Mouse (Mus musculus) kidney, postnatal 10 days (tissue): ENCODE data around the gene 1600002K03Rik.
A peak's percentile ranks its signal among the peaks of the same experiment; 100 is the strongest.

ENCODE experiments used
- DNase-seq: peaks from one replicate; pipeline ENCODE4 v3.0.0; 2021; ENCODE audit warnings: mixed read lengths

The 1600002K03Rik gene

DNA sequence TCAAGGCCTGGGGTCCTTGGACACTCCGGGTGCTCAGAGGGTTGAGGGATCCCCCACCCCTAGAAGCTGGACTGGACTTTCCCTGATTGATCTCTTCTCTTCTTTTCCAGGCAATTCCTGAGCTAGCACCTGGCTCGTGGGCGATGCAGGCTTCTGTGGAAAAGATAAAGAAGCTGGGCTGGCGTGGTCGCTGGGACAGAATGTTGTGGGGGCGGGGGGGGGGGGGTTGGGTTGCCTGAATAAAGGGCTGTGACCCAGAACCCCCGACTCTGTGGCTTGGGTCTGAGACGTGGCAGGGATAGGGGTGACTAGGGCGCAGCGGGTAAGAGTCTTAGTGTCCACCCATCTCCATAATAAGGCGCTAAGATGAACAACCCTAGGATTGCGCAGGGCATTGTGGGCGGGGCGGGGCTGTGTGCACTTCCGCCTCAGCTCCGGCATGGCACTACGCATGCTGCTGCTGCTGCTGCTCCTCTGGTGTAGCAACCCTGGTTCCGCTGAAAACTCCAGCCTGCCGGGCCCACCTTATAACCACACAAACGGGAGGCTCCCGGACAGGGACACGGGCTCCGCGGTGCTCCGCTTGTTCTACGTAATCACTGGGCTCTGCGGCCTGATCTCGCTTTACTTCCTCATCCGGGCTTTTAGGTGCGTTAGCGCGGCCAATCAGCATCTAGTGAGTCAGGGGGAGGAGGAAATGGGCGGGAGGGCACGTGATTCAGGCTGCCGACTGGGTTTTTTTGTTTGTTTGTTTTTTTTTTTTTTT is at the start of gene 1600002K03Rik:
TSS of gene 1600002K03Rik (plus strand) at position 418 of the 766 bp plus-strand sequence.
- peak; percentile 91 for DNase-seq

DNA sequence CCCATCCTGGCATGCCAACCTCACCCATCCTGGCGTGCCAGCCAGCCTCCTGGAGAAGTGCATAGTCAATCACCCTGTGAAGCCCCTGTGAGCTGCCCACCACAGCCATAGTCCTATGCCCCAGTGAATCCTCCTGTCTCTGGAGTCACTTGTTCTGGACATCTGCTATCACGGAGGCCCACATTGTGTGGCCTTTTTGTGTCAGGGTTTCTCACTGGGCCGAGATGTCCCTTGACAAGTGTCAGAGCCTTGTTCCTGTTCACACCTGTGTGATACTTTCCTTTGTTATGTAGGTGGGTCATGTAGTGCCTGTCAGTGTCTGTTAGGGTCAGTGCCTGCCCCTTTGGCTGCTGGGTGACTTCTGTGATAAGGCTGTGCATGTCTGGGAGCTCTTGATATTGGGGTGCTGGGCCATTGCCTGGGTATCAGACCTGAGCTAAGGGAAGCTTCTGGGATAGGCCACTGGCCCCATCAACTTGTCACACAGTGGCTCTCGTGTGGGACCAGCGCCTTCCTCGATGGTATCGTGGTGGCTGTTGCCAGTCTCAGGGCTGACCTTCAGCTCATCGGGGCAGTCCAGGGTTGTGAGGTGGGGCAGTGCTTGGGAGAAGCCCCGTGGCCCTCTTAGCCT is 48.7 kb upstream of the 1600002K03Rik start:
- no peak for DNase-seq

DNA sequence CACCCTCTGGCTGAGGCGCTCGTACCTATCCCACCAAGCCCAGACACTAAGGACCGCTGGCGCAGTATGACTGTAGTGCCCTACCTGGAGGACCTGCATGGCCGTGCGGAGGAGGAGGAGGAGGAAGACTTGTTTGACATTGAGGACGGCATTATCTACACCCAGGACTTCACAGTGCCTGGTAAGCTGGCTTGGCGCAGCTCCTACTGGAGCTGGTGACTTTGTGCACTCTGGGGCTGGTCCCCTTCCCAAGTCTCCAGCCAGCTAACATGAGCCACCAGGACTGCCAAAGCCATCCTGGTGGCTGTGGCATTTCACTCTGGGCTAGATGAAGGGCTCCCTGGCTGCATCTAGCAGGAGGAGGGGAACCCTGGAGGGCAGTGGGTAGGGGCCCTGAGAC is 44.8 kb upstream of the 1600002K03Rik start:
- no peak for DNase-seq

DNA sequence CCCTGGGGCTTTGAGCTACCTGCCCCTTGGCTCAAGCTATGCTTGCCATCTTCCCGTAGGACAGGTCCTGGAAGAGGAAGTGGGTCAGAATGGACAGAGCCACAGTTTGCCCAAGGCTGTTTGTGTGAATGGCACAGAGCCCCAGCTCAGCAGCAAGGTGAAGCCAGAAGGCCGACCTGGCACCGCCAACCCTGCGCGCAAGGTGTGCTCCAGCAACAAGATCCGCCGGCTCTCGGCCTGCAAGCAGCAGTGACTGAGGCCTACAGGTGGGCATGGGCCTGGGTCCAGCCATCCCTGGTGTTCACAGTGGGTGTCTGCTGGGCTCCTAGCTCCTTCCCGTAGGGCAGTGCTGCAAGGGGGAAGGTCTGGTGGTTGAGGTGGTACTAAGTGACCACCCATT is 42.9 kb upstream of the 1600002K03Rik start:
- DNase-seq: no peak

DNA sequence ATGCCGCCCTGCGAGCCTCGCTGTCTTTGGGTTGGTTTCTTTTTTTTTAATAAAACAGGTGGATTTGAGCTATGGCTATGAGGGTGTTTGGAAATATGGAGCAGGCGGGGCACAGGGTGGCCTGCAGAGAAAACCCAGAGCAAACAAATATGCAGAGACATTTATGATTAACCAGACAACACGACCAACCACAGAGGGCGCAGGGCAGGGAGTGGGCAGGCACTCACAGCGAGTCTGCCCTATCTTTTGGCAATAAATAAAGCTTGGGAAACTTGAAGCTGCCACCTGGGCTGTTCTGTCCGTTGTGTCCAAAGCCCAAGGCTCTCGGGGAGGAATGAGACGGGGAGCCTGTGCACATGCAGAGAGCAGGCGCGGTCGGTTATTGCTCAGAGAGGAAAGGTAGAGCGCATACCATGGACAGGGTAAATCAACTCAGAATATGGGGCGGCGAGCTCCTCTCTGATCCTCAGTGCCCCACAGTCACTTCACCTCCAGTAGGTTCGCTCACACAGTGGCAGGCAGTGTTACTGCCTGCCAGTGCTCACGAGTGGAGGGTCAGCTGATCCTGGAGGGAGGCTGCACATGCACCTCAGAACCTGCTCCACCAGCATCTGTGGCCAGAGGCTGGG is 42.2 kb upstream of the 1600002K03Rik start:
- peak; percentile 72 for DNase-seq

DNA sequence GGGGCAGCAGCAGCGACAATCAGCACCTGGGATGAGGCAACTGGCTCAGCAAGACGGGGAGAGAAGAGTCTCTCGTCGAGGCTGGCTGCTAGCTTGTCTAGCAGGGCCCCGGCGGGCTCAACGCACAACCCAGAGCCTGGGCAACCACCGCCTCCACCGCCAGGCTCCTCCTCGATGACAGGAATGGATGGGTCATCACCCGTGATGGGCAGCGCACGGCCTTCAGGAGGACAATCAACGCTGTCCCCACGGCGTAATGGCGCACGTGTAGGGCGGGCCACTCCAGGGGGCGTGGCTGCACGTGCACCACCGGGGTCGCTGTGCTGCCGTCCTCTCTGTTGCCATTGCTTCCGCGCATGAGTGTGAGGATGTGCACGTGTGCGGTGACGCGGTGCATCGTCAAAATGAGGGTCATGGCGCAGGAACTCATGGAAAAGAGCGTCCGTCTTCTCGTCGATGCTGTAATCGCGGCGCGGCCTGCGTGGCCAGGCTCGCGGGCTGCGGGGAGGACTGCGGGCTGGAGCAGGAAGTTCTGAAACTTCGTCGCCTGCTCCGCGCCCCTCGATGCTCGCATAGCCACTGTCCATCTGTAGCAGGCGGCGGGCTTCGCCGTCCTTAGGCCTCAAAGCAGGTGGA is 41.3 kb upstream of the 1600002K03Rik start:
- DNase-seq: peak; percentile 49

DNA sequence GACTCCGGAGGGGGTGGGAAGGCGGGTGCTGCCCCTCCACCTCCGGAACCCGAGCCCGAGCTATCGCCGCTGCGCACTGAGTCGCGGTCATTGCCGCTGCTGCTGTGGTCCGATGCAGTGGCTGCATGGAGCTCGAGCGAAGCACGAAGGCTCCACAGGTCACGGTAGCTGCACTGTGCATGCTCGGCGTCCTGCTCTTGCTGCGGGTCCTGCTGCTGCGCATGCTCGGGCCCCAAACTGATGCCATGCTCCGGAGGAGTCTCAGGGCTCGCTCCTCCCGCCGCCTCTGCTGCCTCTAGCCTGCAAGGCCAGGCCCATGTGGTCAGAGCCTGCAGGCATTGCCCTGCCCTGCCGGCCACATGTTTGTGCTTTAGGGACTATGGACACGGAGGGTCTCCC is 40.8 kb upstream of the 1600002K03Rik start:
- DNase-seq: peak; percentile 38

DNA sequence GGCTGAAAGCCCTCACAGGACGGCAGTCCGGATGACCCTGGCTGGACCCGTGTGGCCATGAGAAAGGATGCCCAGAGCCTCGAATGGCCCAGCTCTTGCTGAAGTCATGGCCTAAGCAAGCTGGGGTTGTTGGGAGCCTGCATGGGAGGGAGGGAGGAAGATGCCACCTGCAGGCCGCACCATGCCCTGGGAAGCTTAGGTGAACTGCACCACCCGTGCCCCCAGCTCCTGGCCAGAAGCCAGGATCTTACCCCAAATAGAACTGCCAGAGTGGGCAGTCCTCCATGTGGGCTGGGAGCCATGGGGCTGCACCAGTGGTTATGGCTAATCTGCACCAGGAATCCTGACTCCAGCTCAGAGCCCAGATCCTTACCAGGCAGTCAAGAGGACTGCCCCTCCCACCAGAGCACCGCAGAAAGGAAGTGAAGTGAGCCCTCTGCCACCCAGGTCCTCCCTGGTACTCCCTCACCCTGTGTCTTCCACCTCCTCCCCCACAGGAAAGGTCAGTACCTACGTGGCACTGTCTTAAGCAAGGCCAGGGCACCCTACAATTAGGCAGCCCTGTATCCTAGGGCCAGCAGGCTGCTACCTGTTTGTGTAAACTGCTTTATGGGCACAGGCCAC is 39.4 kb upstream of the 1600002K03Rik start:
- DNase-seq: peak; percentile 58

DNA sequence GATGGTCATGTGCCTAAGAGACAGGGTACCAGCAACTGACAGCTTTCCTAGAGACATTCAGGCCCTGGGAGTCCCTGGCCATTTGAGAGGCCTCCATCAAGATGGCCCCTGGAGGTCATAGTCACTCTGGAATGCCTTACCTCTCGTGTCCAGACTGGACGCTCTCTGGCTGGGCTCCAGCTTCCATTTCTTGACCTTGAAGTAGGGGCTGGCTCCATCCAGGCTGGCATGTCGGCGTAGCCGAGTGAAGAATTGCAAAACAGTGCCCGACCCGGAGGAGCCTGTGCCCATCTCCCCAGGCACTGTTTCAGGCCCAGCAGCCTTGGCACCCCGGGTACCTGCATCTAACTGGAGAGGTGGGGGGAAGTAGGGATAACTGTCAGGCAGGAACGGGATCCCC is 38.3 kb upstream of the 1600002K03Rik start:
- DNase-seq: peak; percentile 45

DNA sequence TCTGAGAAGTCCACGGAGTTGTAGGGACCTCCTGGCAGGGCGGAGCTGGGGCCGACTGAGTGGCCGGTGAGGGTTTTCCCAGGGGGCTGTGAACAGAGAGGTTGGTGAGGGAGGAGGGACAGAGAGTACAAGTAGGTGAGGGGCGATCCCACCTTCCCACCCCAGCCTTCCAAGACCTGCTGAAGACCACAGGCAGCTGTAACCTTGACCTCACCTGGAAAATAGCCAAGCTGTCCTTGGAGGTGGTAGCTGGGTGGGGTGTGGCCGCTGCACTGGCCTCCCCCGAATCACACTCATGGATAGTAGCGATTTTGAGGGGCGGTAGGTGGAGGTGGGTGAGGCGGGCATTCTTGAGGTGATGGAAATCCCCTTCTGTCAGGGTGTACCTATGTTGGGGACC is 37.6 kb upstream of the 1600002K03Rik start:
- no peak for DNase-seq

DNA sequence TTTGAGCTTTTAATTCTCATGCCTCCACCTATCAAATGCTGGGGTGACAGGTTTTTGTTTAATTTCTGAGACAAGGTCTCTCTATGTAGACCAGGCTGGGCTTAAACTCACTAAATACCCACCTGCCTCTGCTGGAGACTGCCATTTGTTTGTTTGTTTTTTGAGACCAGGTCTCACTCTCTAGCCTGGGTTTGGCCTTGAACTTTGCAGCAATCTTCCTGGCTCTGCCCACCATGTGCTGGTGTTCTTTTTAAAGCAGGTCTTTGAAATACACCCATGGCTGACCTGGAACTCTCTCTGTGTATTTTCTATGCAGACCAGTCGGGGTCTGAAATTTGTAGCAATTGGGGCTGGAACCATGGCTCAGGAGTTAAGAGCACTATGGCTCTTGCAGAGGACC is 37.1 kb upstream of the 1600002K03Rik start:
- DNase-seq: no peak

DNA sequence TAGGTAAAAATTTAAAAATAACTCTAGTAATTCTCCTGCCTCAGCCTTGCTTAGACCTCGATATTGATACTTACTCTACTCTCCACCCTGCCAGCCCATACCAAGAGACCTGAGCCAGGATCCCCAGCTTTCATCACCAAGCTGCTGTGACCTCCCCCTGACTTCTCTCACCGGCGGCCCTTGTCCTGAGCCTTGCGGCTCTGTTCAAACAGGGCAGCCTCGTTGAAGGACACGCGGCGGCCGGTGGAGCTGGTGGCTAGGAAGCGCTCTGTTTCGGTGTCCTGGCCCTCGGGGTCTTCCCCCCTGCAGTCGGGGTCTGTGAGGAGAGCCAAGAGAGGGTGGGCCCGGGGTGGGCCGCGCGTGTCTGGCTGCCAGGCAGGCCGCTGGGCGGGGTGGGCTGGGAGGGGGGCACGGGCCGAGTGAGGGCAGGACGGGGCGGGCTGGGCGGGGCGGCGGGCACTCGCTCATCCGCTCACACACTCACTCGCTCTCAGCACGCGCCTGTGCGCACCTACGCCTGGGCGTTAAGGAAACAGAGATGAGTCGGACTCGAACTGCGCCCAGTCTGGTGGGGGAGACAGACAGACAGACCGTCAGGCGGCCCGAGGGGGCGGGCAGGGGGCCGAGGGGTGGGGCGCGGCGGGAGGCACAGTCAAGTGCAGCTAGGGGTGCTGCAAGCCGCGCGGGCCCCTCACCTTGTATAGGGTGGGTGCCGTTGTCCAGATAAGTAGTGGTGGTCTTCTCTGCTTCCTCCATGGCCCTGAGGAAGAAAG is 36.4 kb upstream of the 1600002K03Rik start:
- no peak for DNase-seq

DNA sequence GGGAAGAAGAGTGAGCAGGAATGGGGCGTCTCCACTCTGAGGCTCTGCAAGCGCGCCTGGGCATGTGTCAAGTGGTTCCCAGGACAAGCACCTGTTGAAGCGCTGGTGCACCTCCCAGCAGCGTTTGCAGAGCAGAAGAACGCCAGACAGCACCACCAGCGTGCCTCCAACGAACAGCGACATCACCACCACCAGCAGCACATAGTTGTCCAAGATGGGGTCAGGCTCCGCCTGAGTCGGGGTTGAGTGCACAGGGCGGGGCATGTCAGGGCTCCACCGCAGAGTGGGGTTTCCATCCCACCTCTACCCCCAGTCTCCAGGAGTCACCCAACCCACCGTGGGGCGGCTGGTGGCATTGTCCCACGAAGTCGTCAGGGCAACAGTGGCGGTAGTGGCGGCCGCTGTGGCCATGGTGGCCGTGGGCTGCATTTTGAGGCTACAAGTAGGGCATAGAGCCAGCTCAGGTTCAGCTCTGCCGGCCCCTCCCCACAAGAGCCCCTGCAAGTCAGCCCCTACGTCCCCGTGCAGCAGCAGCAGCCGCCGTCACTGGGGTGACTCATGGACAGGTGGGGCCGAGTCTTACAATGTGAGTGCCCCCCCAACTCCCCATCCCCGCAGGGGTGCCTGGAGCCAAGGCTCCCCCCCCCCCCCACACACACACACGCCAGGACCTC is 35.7 kb upstream of the 1600002K03Rik start:
- peak; percentile 56 for DNase-seq

DNA sequence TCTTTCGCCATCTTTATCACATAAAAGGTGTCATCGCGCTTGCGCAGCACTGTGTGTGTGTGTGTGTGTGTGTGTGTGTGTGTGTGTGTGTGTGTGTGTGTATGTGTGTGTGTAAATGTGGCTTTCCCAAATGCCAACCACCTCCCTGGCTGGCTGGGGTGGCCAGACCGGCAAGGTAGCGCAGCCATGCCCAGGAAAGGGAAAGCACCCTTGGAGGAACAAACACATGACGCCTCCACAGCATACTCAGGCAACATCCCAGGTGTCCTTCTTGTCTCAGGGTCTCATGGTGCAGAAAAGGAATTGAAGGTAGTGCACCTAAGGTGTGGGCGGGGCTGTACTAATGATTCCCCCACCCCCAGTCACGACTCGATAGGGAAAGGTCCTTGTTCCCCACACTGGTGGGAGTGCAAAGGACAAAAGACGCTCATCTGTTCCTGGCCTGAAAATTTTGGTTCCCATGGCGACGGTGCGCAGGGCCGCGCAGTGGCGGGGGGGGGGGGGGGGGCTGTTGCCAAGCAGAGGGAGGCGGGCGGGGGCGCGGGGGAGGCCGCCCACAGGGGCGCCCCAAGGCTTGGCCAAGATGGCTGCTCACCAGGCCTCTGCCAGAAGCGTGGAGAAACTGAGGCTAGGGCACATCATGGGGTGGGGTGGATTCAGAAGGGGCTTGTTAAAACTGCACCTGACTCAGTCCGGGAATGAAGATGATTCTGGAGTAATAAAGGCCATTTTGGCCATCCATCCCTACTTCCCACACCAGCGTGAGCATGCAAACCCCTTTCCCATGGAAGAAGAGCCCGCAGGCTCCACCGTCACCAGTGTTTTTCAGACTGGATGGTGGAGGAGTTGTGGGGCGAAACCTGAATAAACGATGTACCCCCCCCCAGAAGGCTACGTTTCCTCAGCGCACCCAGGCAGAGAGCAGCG is 34.9 kb upstream of the 1600002K03Rik start:
- no peak for DNase-seq

DNA sequence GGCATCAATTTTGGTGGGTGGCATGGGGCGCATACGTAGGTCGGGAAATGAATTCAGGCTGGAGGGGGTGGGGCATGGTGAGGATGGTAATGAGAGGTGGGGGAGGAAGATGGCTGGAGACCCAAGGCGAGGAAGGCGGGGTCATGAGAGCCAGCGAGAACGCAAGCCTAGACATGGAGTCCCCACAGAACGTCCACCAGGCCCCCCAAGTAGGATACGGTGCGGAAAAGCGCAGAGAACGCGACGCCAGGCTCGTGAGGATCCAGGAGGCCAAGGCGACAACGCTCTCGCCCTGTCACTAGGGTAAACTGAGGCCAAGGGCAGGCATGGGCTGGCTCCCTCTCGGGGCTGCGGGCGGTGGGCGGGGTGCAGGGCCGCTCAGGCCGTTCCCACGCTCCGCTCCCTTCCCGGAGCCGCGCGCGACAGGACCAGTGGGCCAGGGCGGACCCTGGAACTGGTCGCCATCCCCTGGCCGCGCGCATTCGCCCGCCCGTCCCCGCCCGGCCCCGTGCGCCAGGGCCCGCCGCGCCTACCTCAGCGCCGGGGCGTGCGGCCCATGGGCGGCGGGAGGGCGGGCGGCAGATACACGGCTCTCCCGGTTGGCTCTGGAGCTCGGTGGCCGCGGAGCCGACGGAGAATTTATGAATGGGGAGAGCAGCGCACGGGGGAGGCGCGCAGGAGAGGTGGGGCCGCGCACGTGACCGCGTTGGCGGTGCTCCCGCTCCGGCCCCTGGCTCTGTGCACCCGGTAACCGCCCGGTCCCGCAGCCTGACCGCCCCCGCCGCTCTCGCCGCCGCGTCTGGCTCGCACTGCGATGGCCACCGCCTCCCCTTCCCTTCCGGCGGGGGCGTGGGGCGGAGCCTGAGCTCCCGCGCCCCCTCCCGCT is 33.9 kb upstream of the 1600002K03Rik start, which contains the start of gene Atp5d:
TSS of gene Atp5d (plus strand) at position 80 of the 886 bp plus-strand sequence.
- peak; percentile 83 for DNase-seq

DNA sequence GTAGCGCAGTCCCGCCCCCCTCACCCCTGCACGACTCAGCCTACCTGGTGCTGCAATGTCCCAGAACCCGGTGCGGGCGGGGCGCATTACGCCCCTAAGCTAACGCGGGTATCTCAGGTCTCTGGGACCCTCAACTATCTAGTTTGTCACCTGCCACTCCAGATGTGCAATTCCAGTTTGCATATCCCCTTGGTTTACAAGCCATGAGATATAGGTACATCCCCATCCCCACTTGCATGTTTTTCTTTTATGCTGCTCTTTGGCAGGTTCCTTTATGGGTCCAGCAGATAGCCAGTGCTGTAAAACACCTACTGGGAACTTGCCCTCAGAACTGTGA is 33.3 kb upstream of the 1600002K03Rik start:
- DNase-seq: no peak

DNA sequence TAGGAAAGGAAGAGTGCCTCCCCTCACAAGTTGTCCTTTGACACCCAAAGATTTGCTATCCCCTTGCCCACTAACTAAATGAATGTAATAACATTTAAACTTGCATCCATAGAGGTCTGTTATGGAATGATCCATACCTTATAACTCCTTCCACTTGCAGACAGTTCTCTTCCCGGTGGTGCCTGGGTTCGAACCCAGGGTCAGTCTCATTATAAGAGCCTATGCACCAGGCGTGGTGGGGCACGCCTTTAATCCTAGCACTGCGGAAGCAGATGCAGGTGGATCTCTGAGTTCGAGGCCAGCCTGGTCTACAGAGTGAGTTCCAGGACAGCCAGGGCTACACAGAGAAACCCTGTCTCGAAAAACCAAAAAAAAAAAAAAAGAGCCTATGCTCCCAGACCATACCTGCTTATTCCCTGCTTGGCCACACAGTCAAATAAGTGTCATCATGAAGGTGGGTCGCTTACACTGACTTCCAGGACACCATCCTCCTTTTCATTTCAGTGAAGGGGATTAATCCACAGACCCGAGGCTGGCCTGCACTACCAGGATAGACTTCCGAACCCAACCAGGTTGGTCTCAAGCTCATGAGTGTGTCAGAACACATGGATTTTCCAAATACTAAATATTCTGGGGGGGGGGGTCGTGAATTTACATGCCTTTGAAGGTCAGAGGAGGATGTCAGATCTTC is 32.6 kb upstream of the 1600002K03Rik start:
- DNase-seq: no peak

DNA sequence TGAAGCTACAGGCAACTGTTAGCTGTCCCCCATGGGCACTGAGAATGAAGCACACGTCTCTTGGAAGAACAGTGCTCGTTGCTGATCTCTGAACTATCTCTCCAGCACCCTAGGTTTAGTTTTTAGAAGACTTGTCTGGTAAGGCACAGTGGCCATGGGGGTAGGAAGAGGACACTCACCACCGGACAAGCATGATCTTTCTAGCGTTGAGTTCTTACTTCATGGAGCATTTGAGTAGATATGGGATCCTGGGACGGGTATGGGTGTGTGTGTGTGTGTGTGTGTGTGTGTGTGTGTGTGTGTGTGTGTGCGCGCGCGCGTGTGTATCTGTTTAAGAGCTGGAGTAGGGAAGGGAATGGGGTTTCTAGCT is 32.1 kb upstream of the 1600002K03Rik start, which contains the start of gene Cbarp:
TSS of gene Cbarp (minus strand) at position 170 of the 370 bp plus-strand sequence.
- no peak for DNase-seq

DNA sequence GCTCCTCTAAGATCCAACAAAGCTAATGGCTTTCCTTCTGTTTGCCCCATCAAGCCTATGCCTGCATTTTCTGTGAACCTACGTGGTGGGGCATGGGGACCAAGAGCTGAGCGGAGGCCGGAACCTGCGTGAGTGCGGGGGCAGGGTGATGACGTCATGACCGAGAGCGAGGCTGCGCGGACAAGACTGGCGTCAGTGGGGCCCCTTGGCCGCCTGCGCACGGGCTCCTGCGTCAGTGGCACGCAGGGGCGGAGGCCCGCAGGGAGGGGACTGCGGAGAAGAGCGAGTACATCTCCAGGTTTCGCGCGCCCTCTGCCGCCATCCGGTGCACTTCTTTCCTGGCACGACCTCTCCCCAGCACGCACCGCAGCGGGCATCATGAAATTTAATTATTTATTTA is 31.5 kb upstream of the 1600002K03Rik start:
- DNase-seq: peak; percentile 97
